19 mouse cellular contexts compared by ENCODE assay signal in the genomic region with DNA sequence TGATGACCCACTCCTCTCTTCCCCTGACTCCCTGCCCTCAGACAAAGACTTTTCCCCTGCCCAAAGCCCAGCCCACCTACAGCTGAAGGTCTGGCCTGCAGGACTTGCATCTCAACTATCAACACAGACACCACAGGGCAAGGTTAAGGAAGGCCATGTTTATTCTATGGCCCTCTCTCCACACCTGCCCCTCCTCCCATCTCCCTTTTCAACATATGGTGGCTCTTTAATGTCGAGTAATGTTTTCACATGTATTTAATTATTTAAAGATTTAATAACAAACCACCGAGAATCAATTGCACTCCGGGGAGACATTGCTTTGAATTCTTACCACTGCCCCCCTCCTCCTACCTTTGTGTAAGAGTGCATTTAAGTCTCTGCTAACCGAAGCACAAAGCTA.
DNase-seq lines count a peak whose midpoint lies in the region; ATAC-seq lines count a peak whose summit lies in the region.
"Had no signal": no experiment of that assay in that cellular context is flagged by ENCODE, and none has a peak within 500 bp of the region (broad histone marks: within the 10 kb centered on the region; RNA-seq: fewer than 3 reads in every experiment).

No protein-coding gene starts in this region.

- ATAC-seq in midbrain, embryonic 11.5 days (ENCODE audit: low FRiP score): no peak
- ATAC-seq in midbrain, embryonic 16.5 days: no peak
- no peak; the same call in 1 of the 2 replicates for ATAC-seq in embryonic facial prominence, embryonic 11.5 days (replicated peaks; ENCODE audit: insufficient number of reproducible peaks, low FRiP score, low TSS enrichment, low read depth)
- ATAC-seq in neural tube, embryonic 12.5 days (ENCODE audit: low FRiP score, low read depth): peak; percentile 53; the same call in 1 of the 2 replicates
- ATAC-seq: activated CD4-positive, CD25-positive, alpha-beta regulatory T cell, adult 4 months; forebrain, embryonic 13.5 days; intestine, embryonic 15.5 days; midbrain, embryonic 13.5 days had no signal

- intact Hi-C loops in left cerebral cortex, postnatal 14 days (cut with DNase I): no loop called here

- H3K9ac ChIP-seq in midbrain, embryonic 11.5 days (ENCODE audit: low read length): no peak overlapping the region
- no peak overlapping the region for H3K9ac ChIP-seq in midbrain, embryonic 16.5 days (ENCODE audit: low read depth, low read length)
- H3K9ac ChIP-seq in embryonic facial prominence, embryonic 11.5 days (replicated peaks; ENCODE audit: low read length): no peak overlapping the region
- H3K9ac ChIP-seq in neural tube, embryonic 12.5 days: no peak overlapping the region
- H3K9ac ChIP-seq: forebrain, embryonic 13.5 days; hindbrain, embryonic 15.5 days; intestine, embryonic 15.5 days; midbrain, embryonic 13.5 days had no signal

- H3K4me3 ChIP-seq in midbrain, embryonic 11.5 days (ENCODE audit: low read depth, low read length): no peak overlapping the region
- H3K4me3 ChIP-seq in midbrain, embryonic 16.5 days (ENCODE audit: low read depth, low read length): no peak overlapping the region
- no peak overlapping the region for H3K4me3 ChIP-seq in embryonic facial prominence, embryonic 11.5 days (ENCODE audit: low read depth, low read length)
- H3K4me3 ChIP-seq in neural tube, embryonic 12.5 days: no peak overlapping the region
- H3K4me3 ChIP-seq: forebrain, embryonic 13.5 days; hindbrain, embryonic 15.5 days; intestine, embryonic 15.5 days; midbrain, embryonic 13.5 days had no signal

- H3K9me3 ChIP-seq in midbrain, embryonic 11.5 days (ENCODE audit: control insufficient read depth, low read length): no peaks in the 10 kb centered on the region
- no peaks in the 10 kb centered on the region for H3K9me3 ChIP-seq in midbrain, embryonic 16.5 days (replicated peaks; ENCODE audit: control insufficient read depth, low read length, poor library complexity, severe bottlenecking)
- H3K9me3 ChIP-seq in embryonic facial prominence, embryonic 11.5 days (replicated peaks; ENCODE audit: control insufficient read depth, low read length): no peaks in the 10 kb centered on the region
- no peaks in the 10 kb centered on the region for H3K9me3 ChIP-seq in neural tube, embryonic 12.5 days
- H3K9me3 ChIP-seq: forebrain, embryonic 13.5 days; hindbrain, embryonic 15.5 days; intestine, embryonic 15.5 days; midbrain, embryonic 13.5 days had no signal

- H3K27ac ChIP-seq in midbrain, embryonic 11.5 days (ENCODE audit: low read depth, low read length): no peak overlapping the region
- H3K27ac ChIP-seq in midbrain, embryonic 16.5 days (ENCODE audit: low read length): no peak overlapping the region
- H3K27ac ChIP-seq in embryonic facial prominence, embryonic 11.5 days (replicated peaks; ENCODE audit: low read depth, low read length): no peak overlapping the region
- H3K27ac ChIP-seq in neural tube, embryonic 12.5 days: no peak overlapping the region
- H3K27ac ChIP-seq: forebrain, embryonic 13.5 days; hindbrain, embryonic 15.5 days; intestine, embryonic 15.5 days; midbrain, embryonic 13.5 days had no signal

- no peaks in the 10 kb centered on the region for H3K4me1 ChIP-seq in midbrain, embryonic 11.5 days (ENCODE audit: control insufficient read depth, insufficient read depth, low read length)
- no peaks in the 10 kb centered on the region for H3K4me1 ChIP-seq in midbrain, embryonic 16.5 days (ENCODE audit: control insufficient read depth, insufficient read depth, low read length)
- no peaks in the 10 kb centered on the region for H3K4me1 ChIP-seq in embryonic facial prominence, embryonic 11.5 days (ENCODE audit: control insufficient read depth, insufficient read depth, low read length)
- H3K4me1 ChIP-seq in neural tube, embryonic 12.5 days: no peaks in the 10 kb centered on the region
- H3K4me1 ChIP-seq: forebrain, embryonic 13.5 days; hindbrain, embryonic 15.5 days; intestine, embryonic 15.5 days; midbrain, embryonic 13.5 days had no signal

- no peaks in the 10 kb centered on the region for H3K36me3 ChIP-seq in midbrain, embryonic 11.5 days (ENCODE audit: control insufficient read depth, insufficient read depth, low read length)
- H3K36me3 ChIP-seq in midbrain, embryonic 16.5 days (ENCODE audit: control insufficient read depth, insufficient read depth, low read length): no peaks in the 10 kb centered on the region
- H3K36me3 ChIP-seq in embryonic facial prominence, embryonic 11.5 days (replicated peaks; ENCODE audit: control insufficient read depth, insufficient read depth, low read depth, low read length): no peaks in the 10 kb centered on the region
- H3K36me3 ChIP-seq in neural tube, embryonic 12.5 days: no peaks in the 10 kb centered on the region
- H3K36me3 ChIP-seq: hindbrain, embryonic 15.5 days; intestine, embryonic 15.5 days; midbrain, embryonic 13.5 days had no signal

- no peaks in the 10 kb centered on the region for H3K27me3 ChIP-seq in midbrain, embryonic 11.5 days (ENCODE audit: control insufficient read depth, insufficient read depth, low read length)
- no peaks in the 10 kb centered on the region for H3K27me3 ChIP-seq in midbrain, embryonic 16.5 days (ENCODE audit: control insufficient read depth, insufficient read depth, low read depth, low read length)
- no peaks in the 10 kb centered on the region for H3K27me3 ChIP-seq in embryonic facial prominence, embryonic 11.5 days (ENCODE audit: control insufficient read depth, insufficient read depth, low read length)
- H3K27me3 ChIP-seq in neural tube, embryonic 12.5 days (replicated peaks): 0 out of 2 replicates have a peak, but pooled peaks cover 3% of the 10 kb centered on the region
- H3K27me3 ChIP-seq: forebrain, embryonic 13.5 days; hindbrain, embryonic 15.5 days; intestine, embryonic 15.5 days; midbrain, embryonic 13.5 days had no signal

- peak; percentile 54 for DNase-seq in midbrain, embryonic 11.5 days (ENCODE audit: low spot score, missing footprints)
- DNase-seq in embryo, embryonic 11 days: peak; percentile 57
- DNase-seq in embryonic facial prominence, embryonic 11.5 days (ENCODE audit: low spot score): peak; percentile 23
- no peak for DNase-seq in left cerebral cortex, postnatal 14 days (ENCODE audit: low spot score in 2 of 2)
- no peak for DNase-seq in cerebellum, postnatal 25 days
- DNase-seq: adrenal gland, adult 8-10 months; cerebellum, adult 18-20 months; cerebellum, postnatal 14 days; kidney, adult 9 months; kidney, postnatal 25 days; right cerebral cortex, postnatal 14 days had no signal

- 53% methylated on average over 4 of the region's 4 CpGs for WGBS in midbrain, embryonic 11.5 days
- WGBS in midbrain, embryonic 16.5 days: 42% methylated on average over 4 of the region's 4 CpGs
- 24% methylated on average over 4 of the region's 4 CpGs for WGBS in embryonic facial prominence, embryonic 11.5 days
- WGBS in neural tube, embryonic 12.5 days: 47% methylated on average over 4 of the region's 4 CpGs

- H3K4me2 ChIP-seq in midbrain, embryonic 11.5 days: no peak overlapping the region
- no peak overlapping the region for H3K4me2 ChIP-seq in midbrain, embryonic 16.5 days (ENCODE audit: low read length)
- H3K4me2 ChIP-seq in embryonic facial prominence, embryonic 11.5 days (ENCODE audit: low read depth, low read length): no peak overlapping the region
- no peak overlapping the region for H3K4me2 ChIP-seq in neural tube, embryonic 12.5 days (replicated peaks)
- H3K4me2 ChIP-seq: forebrain, embryonic 13.5 days; heart, embryonic 11.5 days; hindbrain, embryonic 15.5 days; intestine, embryonic 15.5 days; midbrain, embryonic 13.5 days had no signal

Comparison
In these comparisons a context has a peak if more than half of its experiments do, and no peak if none do; other contexts are left out.
1. DNase-seq: peak in midbrain, embryonic 11.5 days (single experiment), embryo, embryonic 11 days (single experiment) and embryonic facial prominence, embryonic 11.5 days (single experiment); none in left cerebral cortex, postnatal 14 days (0 of 2) and cerebellum, postnatal 25 days (0 of 2).